Mouse (Mus musculus): ENCODE data around the gene Lancl1. TPM values are rescaled to one million over a fixed set of nuclear protein-coding genes. Genes with fewer than 3 reads are reported as not detected.

Gene Lancl1
- polyA plus RNA-seq, 1 experiment = 39.5 TPM

- Histone ChIP-seq H3ac (ENCODE audit: control insufficient read depth, insufficient read length, low read depth) (no peak overlapping the region), H3K79me3 (ENCODE audit: low read depth) (no peaks in the 10 kb centered on the region), H3K4me3 (ENCODE audit: insufficient read depth, poor library complexity, severe bottlenecking) (no peak overlapping the region), H3K79me2 (ENCODE audit: control insufficient read depth, insufficient read depth) (no peaks in the 10 kb centered on the region), H3K36me3 (ENCODE audit: control insufficient read depth, insufficient read depth) (no peaks in the 10 kb centered on the region), H3K27me3 (ENCODE audit: control insufficient read depth, insufficient read depth, insufficient read length) (no peaks in the 10 kb centered on the region)
- TF ChIP-seq MYOG (IDR thresholded peaks at IDR 0.05; ENCODE audit: control insufficient read depth, extremely low read depth, insufficient read length) = no peak
- TF ChIP-seq MYOD1 (IDR thresholded peaks at IDR 0.05; ENCODE audit: control insufficient read depth, insufficient read length, low read depth) = no peak
- TF ChIP-seq FOSL1 (IDR thresholded peaks at IDR 0.05; ENCODE audit: insufficient read depth, low read length, poor library complexity, severe bottlenecking) = no peak
- TF ChIP-seq CEBPB (IDR thresholded peaks at IDR 0.05; ENCODE audit: low read depth) = no peak
- no peak for TF ChIP-seq USF1 (IDR thresholded peaks at IDR 0.05; ENCODE audit: low read depth)
- TF ChIP-seq MAX (IDR thresholded peaks at IDR 0.05) = no peak
- TF ChIP-seq CTCF (IDR thresholded peaks at IDR 0.05; ENCODE audit: control insufficient read depth, insufficient read depth, insufficient read length) = no peak
Observed at GRCm38 (mm10) chr1:67048696-67049095, 10.0 kb upstream of the Lancl1 start.

GRCm38 (mm10) chr1:67045100-67045499 lies 6.4 kb upstream of the Lancl1 start:
- H3ac ChIP-seq (ENCODE audit: control insufficient read depth, insufficient read length, low read depth) = no peak overlapping the region
- no peaks in the 10 kb centered on the region for H3K36me3 ChIP-seq (ENCODE audit: control insufficient read depth, insufficient read depth)
- no peak overlapping the region for H3K4me3 ChIP-seq (ENCODE audit: insufficient read depth, poor library complexity, severe bottlenecking)
- H3K79me2 ChIP-seq (ENCODE audit: control insufficient read depth, insufficient read depth) = no peaks in the 10 kb centered on the region
- no peaks in the 10 kb centered on the region for H3K79me3 ChIP-seq (ENCODE audit: low read depth)
- no peaks in the 10 kb centered on the region for H3K27me3 ChIP-seq (ENCODE audit: control insufficient read depth, insufficient read depth, insufficient read length)
- TF ChIP-seq CTCF (IDR thresholded peaks at IDR 0.05; ENCODE audit: control insufficient read depth, insufficient read depth, insufficient read length) (no peak), MYOD1 (IDR thresholded peaks at IDR 0.05; ENCODE audit: control insufficient read depth, insufficient read length, low read depth) (no peak), MAX (IDR thresholded peaks at IDR 0.05) (no peak), FOSL1 (IDR thresholded peaks at IDR 0.05; ENCODE audit: insufficient read depth, low read length, poor library complexity, severe bottlenecking) (no peak), MYOG (IDR thresholded peaks at IDR 0.05; ENCODE audit: control insufficient read depth, extremely low read depth, insufficient read length) (no peak), CEBPB (IDR thresholded peaks at IDR 0.05; ENCODE audit: low read depth) (no peak), USF1 (IDR thresholded peaks at IDR 0.05; ENCODE audit: low read depth) (no peak)

GRCm38 (mm10) chr1:67042583-67042982 lies 3.9 kb upstream of the Lancl1 start:
- Histone ChIP-seq H3K36me3 (ENCODE audit: control insufficient read depth, insufficient read depth) (no peaks in the 10 kb centered on the region), H3K79me2 (ENCODE audit: control insufficient read depth, insufficient read depth) (no peaks in the 10 kb centered on the region), H3K4me3 (ENCODE audit: insufficient read depth, poor library complexity, severe bottlenecking) (no peak overlapping the region), H3ac (ENCODE audit: control insufficient read depth, insufficient read length, low read depth) (no peak overlapping the region), H3K27me3 (ENCODE audit: control insufficient read depth, insufficient read depth, insufficient read length) (no peaks in the 10 kb centered on the region), H3K79me3 (ENCODE audit: low read depth) (no peaks in the 10 kb centered on the region)
- TF ChIP-seq FOSL1 (IDR thresholded peaks at IDR 0.05; ENCODE audit: insufficient read depth, low read length, poor library complexity, severe bottlenecking) (no peak), MYOG (IDR thresholded peaks at IDR 0.05; ENCODE audit: control insufficient read depth, extremely low read depth, insufficient read length) (no peak), MYOD1 (IDR thresholded peaks at IDR 0.05; ENCODE audit: control insufficient read depth, insufficient read length, low read depth) (no peak), CTCF (IDR thresholded peaks at IDR 0.05; ENCODE audit: control insufficient read depth, insufficient read depth, insufficient read length) (no peak), USF1 (IDR thresholded peaks at IDR 0.05; ENCODE audit: low read depth) (no peak), CEBPB (IDR thresholded peaks at IDR 0.05; ENCODE audit: low read depth) (no peak), MAX (IDR thresholded peaks at IDR 0.05) (no peak)

GRCm38 (mm10) chr1:67039083-67039482 lies 411 bp upstream of the Lancl1 start:
- Histone ChIP-seq H3K36me3 (ENCODE audit: control insufficient read depth, insufficient read depth) (peaks cover 11% of the 10 kb centered on the region), H3ac (ENCODE audit: control insufficient read depth, insufficient read length, low read depth) (no peak overlapping the region), H3K27me3 (ENCODE audit: control insufficient read depth, insufficient read depth, insufficient read length) (no peaks in the 10 kb centered on the region), H3K4me3 (ENCODE audit: insufficient read depth, poor library complexity, severe bottlenecking) (no peak overlapping the region), H3K79me3 (ENCODE audit: low read depth) (no peaks in the 10 kb centered on the region), H3K79me2 (ENCODE audit: control insufficient read depth, insufficient read depth) (no peaks in the 10 kb centered on the region)
- TF ChIP-seq USF1 (IDR thresholded peaks at IDR 0.05; ENCODE audit: low read depth) = no peak
- no peak for TF ChIP-seq MYOG (IDR thresholded peaks at IDR 0.05; ENCODE audit: control insufficient read depth, extremely low read depth, insufficient read length)
- no peak for TF ChIP-seq MAX (IDR thresholded peaks at IDR 0.05)
- TF ChIP-seq CEBPB (IDR thresholded peaks at IDR 0.05; ENCODE audit: low read depth) = no peak
- TF ChIP-seq CTCF (IDR thresholded peaks at IDR 0.05; ENCODE audit: control insufficient read depth, insufficient read depth, insufficient read length) = no peak
- no peak for TF ChIP-seq MYOD1 (IDR thresholded peaks at IDR 0.05; ENCODE audit: control insufficient read depth, insufficient read length, low read depth)
- TF ChIP-seq FOSL1 (IDR thresholded peaks at IDR 0.05; ENCODE audit: insufficient read depth, low read length, poor library complexity, severe bottlenecking) = no peak

GRCm38 (mm10) chr1:67037198-67037597 lies 1.5 kb downstream of the Lancl1 start:
- H3K36me3 ChIP-seq (ENCODE audit: control insufficient read depth, insufficient read depth) = peaks cover 23% of the 10 kb centered on the region
- no peaks in the 10 kb centered on the region for H3K27me3 ChIP-seq (ENCODE audit: control insufficient read depth, insufficient read depth, insufficient read length)
- no peaks in the 10 kb centered on the region for H3K79me3 ChIP-seq (ENCODE audit: low read depth)
- no peak overlapping the region for H3K4me3 ChIP-seq (ENCODE audit: insufficient read depth, poor library complexity, severe bottlenecking)
- H3K79me2 ChIP-seq (ENCODE audit: control insufficient read depth, insufficient read depth) = no peaks in the 10 kb centered on the region
- no peak overlapping the region for H3ac ChIP-seq (ENCODE audit: control insufficient read depth, insufficient read length, low read depth)
- TF ChIP-seq CTCF (IDR thresholded peaks at IDR 0.05; ENCODE audit: control insufficient read depth, insufficient read depth, insufficient read length) (no peak), MYOD1 (IDR thresholded peaks at IDR 0.05; ENCODE audit: control insufficient read depth, insufficient read length, low read depth) (no peak), USF1 (IDR thresholded peaks at IDR 0.05; ENCODE audit: low read depth) (no peak), FOSL1 (IDR thresholded peaks at IDR 0.05; ENCODE audit: insufficient read depth, low read length, poor library complexity, severe bottlenecking) (no peak), MAX (IDR thresholded peaks at IDR 0.05) (no peak), MYOG (IDR thresholded peaks at IDR 0.05; ENCODE audit: control insufficient read depth, extremely low read depth, insufficient read length) (no peak)

- peaks cover 28% of the 10 kb centered on the region for H3K36me3 ChIP-seq (ENCODE audit: control insufficient read depth, insufficient read depth)
Observed at GRCm38 (mm10) chr1:67033278-67033677, 5.4 kb downstream of the Lancl1 start.

More at GRCm38 (mm10) chr1:67033278-67033677, 5.4 kb downstream of the Lancl1 start:
- Histone ChIP-seq H3K4me3 (ENCODE audit: insufficient read depth, poor library complexity, severe bottlenecking) (no peak overlapping the region), H3K27me3 (ENCODE audit: control insufficient read depth, insufficient read depth, insufficient read length) (no peaks in the 10 kb centered on the region), H3ac (ENCODE audit: control insufficient read depth, insufficient read length, low read depth) (no peak overlapping the region), H3K79me3 (ENCODE audit: low read depth) (no peaks in the 10 kb centered on the region), H3K79me2 (ENCODE audit: control insufficient read depth, insufficient read depth) (no peaks in the 10 kb centered on the region)
- no peak for TF ChIP-seq MYOG (IDR thresholded peaks at IDR 0.05; ENCODE audit: control insufficient read depth, extremely low read depth, insufficient read length)
- TF ChIP-seq USF1 (IDR thresholded peaks at IDR 0.05; ENCODE audit: low read depth) = no peak
- no peak for TF ChIP-seq CTCF (IDR thresholded peaks at IDR 0.05; ENCODE audit: control insufficient read depth, insufficient read depth, insufficient read length)
- TF ChIP-seq FOSL1 (IDR thresholded peaks at IDR 0.05; ENCODE audit: insufficient read depth, low read length, poor library complexity, severe bottlenecking) = no peak
- no peak for TF ChIP-seq CEBPB (IDR thresholded peaks at IDR 0.05; ENCODE audit: low read depth)
- TF ChIP-seq MYOD1 (IDR thresholded peaks at IDR 0.05; ENCODE audit: control insufficient read depth, insufficient read length, low read depth) = no peak
- TF ChIP-seq MAX (IDR thresholded peaks at IDR 0.05) = no peak

Data from C2C12 (cell line).